Mouse (Mus musculus): Measurements from ENCODE around the gene Lenep.

- no peak for TF ChIP-seq GATA1 (IDR thresholded peaks at IDR 0.05; ENCODE audit: low read length)
- no peak for TF ChIP-seq TAL1 (IDR thresholded peaks at IDR 0.05; ENCODE audit: low read length)
Measured at GRCm38 (mm10) chr3:89401329-89401728, 1.3 kb downstream of the Lenep start.

Measured in erythroblast, embryonic 14.5 days (primary cell).